Mouse (Mus musculus) testis, adult 2 months (tissue): ENCODE data around the gene Gpatch2.

Experiments used
- CTCF ChIP-seq: fragments of 200-500 bp; IDR thresholded peaks from 2 replicates; pipeline ENCODE4 v1.5.1; 2012; ENCODE audit warnings: low read depth, mild to moderate bottlenecking, inconsistent platforms, low read length, moderate library complexity; ENCODE audit not compliant: control insufficient read depth, insufficient read depth, insufficient replicate concordance
- POLR2A ChIP-seq: fragments of 200-500 bp; IDR thresholded peaks from 2 replicates; pipeline ENCODE4 v1.6.1; 2012; ENCODE audit warnings: low read depth, mild to moderate bottlenecking, inconsistent platforms, low read length, moderate library complexity; ENCODE audit not compliant: control insufficient read depth

DNA sequence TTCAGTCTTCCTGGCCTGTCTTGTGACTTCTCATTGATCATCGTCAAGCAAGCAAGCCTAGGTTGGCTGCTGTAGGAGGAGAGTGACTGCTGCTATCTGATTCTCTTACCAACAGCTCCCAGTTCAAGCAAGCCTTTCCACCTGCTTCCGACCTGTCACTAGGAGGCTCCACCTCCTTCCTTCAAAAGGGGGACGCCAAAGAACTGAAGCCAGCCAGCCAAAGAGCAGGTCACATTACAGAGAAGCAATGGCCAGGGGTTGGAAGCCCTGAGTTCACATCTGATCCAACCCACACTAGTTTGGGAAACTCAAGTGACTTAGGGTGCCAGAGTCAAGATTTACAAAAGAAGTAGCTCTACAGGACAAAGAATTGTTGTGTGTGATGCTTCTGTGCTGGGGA, 144.9 kb downstream of the Gpatch2 start:
- TF ChIP-seq POLR2A (no peak), CTCF (no peak)
